ENCODE assay signal across 8 mouse cellular contexts in genomic region chr6:99782996-99783395, GRCm38 (mm10). TPM values are rescaled to one million over a fixed set of nuclear protein-coding genes. Genes with fewer than 3 reads are reported as not detected.
DNase-seq lines count a peak whose midpoint lies in the region; TF ChIP-seq lines count a peak whose summit lies in the region.

No protein-coding gene starts in this region.

- peak; percentile 11 to 70 for DNase-seq in adrenal gland, adult (ENCODE audit: inconsistent age in 2 of 2, low spot score in 1 of 2)
- DNase-seq in adrenal gland, postnatal 4 days (ENCODE audit: low spot score in 2 of 2) = no peak
- no peak for DNase-seq in left cerebral cortex, adult 2 months (ENCODE audit: extremely low spot score in 1 of 2, low spot score in 2 of 2)
- DNase-seq in left cerebral cortex, adult 8-10 months (ENCODE audit: low spot score in 2 of 2) = no peak
- peak; percentile 70 for DNase-seq in ZHBTc4 (ENCODE audit: low read depth, low spot score)
- DNase-seq in naive thymus-derived CD4-positive, alpha-beta T cell, adult 2 months (ENCODE audit: low read depth) = peak; percentile 54
- no peak for DNase-seq in urinary bladder, postnatal 36 days (ENCODE audit: low spot score in 2 of 2)
- no peak for DNase-seq in layer of hippocampus, adult 9-10 months (ENCODE audit: low spot score)

- intact Hi-C loops in left cerebral cortex, adult 2 months (cut with DNase I) = loop anchor here (2.0 kb wide), 1 partner anchor 130 kb away; no protein-coding TSS in a partner anchor

- H3K4me3 ChIP-seq in left cerebral cortex, adult 2 months = no peak overlapping the region

- TF ChIP-seq CTCF in left cerebral cortex, adult 2 months (IDR thresholded peaks at IDR 0.05) = peak; percentile 59

- H3K27ac ChIP-seq in left cerebral cortex, adult 2 months = no peak overlapping the region

RNA-seq across cellular contexts. Expression of gene Prok2, which starts 56.8 kb away (rescaled TPM):
- under 1 TPM in 1 of 2 experiments, not detected in 1; 0.25 TPM for total RNA-seq in adrenal gland, postnatal 4 days (2021)
- total RNA-seq in left cerebral cortex, adult 2 months (2021) = under 1 TPM; 0.63 to 0.96 TPM
- 1 to 10 TPM in 2 of 4 experiments, under 1 TPM in 2; 0.33 to 2.9 (median 0.78) TPM for total RNA-seq in left cerebral cortex, adult 8-10 months (2022)

Comparison
In these comparisons a context has a peak if more than half of its experiments do, and no peak if none do; other contexts are left out.
1. DNase-seq: peak in adrenal gland, adult (2 of 2), ZHBTc4 (single experiment) and naive thymus-derived CD4-positive, alpha-beta T cell, adult 2 months (single experiment); none in adrenal gland, postnatal 4 days (0 of 2), left cerebral cortex, adult 2 months (0 of 2), left cerebral cortex, adult 8-10 months (0 of 2), urinary bladder, postnatal 36 days (0 of 2) and layer of hippocampus, adult 9-10 months (single experiment).